Mouse (Mus musculus) inflammation-experienced regulatory T-cells (primary cell): ENCODE results near the gene Ids. TPM values are rescaled to one million over a fixed set of nuclear protein-coding genes. Genes with fewer than 3 reads are reported as not detected.

Source experiments
- polyA plus RNA-seq, 2 experiments: library from polyadenylated mRNA; unstranded; fragments of 100-300 nt; shearing (Covaris generic); gene quantifications; one replicate each; pipeline ENCODE4 v1.2.1; 2017

Ids gene
- polyA plus RNA-seq, result 10 to 100 TPM; 28.3 to 37.6 TPM

GRCm38 (mm10) chrX:70364661-70365613, at the start of gene Ids:
Gene Ids (minus strand): TSS chrX:70365084.

GRCm38 (mm10) chrX:70385276-70385961, 20.5 kb upstream of the Ids start, which contains the start of gene 1110012L19Rik:
Gene 1110012L19Rik (plus strand): TSS chrX:70385877.

Other genes starting within 250 kb of the Ids start
- gene 1110012L19Rik, start 20.8 kb upstream of the Ids start, polyA plus RNA-seq, result 10 to 100 TPM; 25.2 to 28.2 TPM
- gene Tmem185a, start 112.1 kb upstream of the Ids start, polyA plus RNA-seq, result 10 to 100 TPM; 34.4 to 34.5 TPM